Mouse (Mus musculus): ENCODE results near the gene Sycp3.
"Not testable (repeated sequence)": the region's sequence is repeated elsewhere in the genome, so short reads cannot be mapped to it uniquely, and the experiment has no call there.

Gene Sycp3

DNA sequence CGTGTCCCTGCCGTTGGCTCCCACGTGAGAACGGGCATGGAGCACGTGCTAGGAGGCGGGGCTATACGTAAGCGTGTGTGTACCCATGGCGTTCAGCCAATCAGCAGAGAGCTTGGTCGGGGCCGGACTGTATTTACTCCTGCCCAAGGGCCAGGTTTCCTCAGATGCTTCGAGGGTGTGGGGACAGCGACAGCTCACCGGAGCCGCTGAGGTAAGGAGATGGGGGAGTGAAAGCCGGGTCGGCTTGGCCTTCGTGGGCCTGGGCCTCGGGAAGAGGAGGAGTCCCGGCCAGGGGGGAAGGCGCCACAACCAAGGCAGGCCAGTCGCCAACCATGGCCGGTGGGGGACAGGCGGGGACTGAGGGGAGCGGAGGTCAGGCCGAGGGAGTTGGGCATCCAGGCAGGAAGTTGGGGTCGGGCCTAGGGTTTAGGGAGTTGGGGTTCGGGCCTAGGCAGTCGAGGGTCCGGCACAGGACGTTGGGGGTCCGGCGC, at the start of gene Sycp3:
Gene Sycp3, plus strand, starts transcription at position 68 of the 491 bp plus-strand sequence.
- DNase-seq (ENCODE audit: low read depth, low spot score), result no peak

GRCm38 (mm10) chr10:88409751-88410150, 49.6 kb upstream of the Sycp3 start:
- DNase-seq (ENCODE audit: low read depth, low spot score), result no peak

- no peak for DNase-seq (ENCODE audit: low read depth, low spot score)
These were observed 46.9 kb upstream of the Sycp3 start for GRCm38 (mm10) chr10:88412290-88412995.

DNA sequence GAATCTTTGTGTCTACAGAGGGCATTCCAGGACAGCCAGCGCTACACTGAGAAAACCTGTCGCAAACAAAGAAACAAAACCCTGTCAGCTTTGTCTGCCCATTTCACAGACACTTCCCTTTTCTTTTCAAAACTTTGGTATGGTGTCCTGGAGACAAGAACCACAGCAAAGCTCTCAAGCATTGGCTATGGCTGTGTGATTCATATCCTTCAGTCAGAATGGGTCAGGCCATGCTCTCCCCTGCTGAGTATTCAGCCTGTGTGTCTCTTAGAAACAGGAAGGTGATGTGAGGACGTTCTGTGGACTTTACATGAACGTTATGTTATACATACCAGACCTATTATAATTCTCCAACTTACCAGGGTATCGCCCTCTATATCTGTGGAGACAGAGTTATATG, 41.7 kb upstream of the Sycp3 start:
- DNase-seq (ENCODE audit: low read depth, low spot score), result no peak

DNA sequence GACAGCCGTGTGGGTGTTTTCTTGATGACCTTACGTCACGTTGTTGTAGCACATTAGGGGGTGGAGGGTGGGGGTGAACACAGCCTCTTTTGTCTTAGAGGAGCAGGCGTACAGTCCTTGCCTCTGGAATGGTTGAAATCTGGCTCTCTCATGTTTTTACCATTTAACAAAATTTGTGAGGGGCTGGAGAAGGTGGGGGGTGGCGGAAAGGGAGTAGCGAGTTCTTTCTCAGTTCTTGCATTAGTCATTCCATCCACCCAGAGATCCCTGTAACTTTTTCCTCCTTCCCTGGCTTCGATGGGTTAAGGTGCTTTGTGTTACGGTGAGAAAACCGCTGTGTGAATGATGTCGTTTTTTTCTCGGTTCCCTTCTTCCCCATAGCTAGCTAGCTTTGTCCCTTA, 39.2 kb upstream of the Sycp3 start:
- DNase-seq (ENCODE audit: low read depth, low spot score), result peak; percentile 20

- no peak for DNase-seq (ENCODE audit: low read depth, low spot score)
These were observed 38.5 kb upstream of the Sycp3 start for GRCm38 (mm10) chr10:88420655-88421435.

GRCm38 (mm10) chr10:88426158-88426816, 33.1 kb upstream of the Sycp3 start:
- DNase-seq (ENCODE audit: low read depth, low spot score), result peak; percentile 86

- DNase-seq (ENCODE audit: low read depth, low spot score), result no peak
These were observed 32.5 kb upstream of the Sycp3 start for GRCm38 (mm10) chr10:88426896-88427295.

- DNase-seq (ENCODE audit: low read depth, low spot score), result no peak
These were observed 31.4 kb upstream of the Sycp3 start for GRCm38 (mm10) chr10:88427998-88428397.

- DNase-seq (ENCODE audit: low read depth, low spot score), result no peak
These were observed 18.1 kb upstream of the Sycp3 start for GRCm38 (mm10) chr10:88441224-88441623.

DNA sequence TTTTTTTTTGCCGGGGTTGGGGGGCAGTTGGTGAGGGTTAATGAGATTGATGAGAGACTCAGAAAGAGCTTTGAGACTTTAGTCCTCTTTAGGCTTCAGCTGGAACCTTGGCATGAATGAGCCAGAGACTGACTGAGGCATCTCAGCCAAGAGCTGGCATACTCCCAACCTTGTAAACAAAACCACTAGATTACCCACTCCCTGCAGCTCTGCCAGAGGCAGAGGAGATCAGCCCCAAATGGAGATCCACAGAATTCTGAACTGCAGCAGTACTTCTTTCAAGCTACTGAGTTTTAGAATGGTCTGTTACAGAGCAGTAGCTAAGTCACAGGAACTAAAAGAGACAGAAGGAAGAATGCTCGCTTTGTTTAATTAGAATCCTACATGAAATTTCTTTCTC, 8.1 kb upstream of the Sycp3 start:
- DNase-seq (ENCODE audit: low read depth, low spot score), result peak; percentile 88

DNA sequence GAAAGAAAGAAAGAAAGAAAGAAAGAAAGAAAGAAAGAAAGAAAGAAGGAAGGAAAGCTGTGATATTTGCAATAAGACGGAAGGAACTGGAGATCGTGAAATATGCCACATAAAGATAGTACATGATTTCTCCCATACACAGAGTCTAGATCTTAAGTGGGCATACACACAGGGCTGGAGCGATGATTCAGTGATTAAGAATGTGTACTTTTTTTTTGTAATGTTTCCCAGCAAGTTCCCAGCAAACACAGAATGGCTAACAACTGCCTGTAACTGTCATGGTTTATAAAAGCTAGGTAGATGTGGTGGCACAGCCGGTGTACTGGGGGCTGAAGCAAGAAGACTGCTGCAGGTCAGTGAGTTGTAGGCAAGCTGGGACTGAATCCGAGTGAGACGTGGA, 7.4 kb upstream of the Sycp3 start:
- DNase-seq (ENCODE audit: low read depth, low spot score), result peak; percentile 83

- DNase-seq (ENCODE audit: low read depth, low spot score), result no peak
These were observed 1.6 kb upstream of the Sycp3 start for GRCm38 (mm10) chr10:88457816-88458215.

DNA sequence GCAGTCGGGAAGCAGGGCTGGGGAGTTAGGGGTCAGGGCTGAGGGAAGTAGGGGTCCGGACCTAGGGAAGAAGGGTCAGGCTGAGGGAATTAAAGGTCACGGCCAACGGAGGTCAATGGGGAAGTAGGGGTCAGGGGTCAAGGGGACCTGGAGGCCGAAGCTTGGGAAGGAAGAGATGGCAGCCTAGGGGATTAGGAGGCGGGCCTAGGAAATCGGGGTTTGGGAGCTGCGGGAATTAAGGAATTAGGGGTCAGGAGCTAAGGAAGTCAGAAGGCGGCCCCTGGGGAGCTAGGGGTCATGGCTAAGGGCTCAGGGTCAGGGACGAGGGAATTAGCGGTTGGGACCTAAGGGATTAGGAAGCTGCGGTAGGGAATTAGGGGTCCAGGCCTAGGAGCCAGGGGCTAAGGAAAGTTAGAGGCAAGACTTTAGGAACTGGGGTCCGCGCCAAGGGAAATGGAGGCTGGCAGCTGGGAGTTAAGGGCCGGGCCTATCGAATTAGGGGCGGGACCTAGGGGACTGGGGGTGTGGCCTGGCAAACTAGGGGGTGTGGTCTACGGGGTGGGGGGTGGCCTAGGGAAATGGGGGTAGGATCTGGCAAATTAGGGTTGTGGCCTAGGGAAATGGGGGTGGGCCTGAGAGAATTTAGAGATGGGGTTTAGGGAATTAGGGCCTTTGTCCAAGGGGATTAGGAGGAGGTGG, 902 bp downstream of the Sycp3 start:
- no peak for DNase-seq (ENCODE audit: low read depth, low spot score)

- not testable (repeated sequence) for DNase-seq (ENCODE audit: low read depth, low spot score)
These were observed 23.5 kb downstream of the Sycp3 start for GRCm38 (mm10) chr10:88482866-88483265.

GRCm38 (mm10) chr10:88488629-88489028, 29.3 kb downstream of the Sycp3 start:
- DNase-seq (ENCODE audit: low read depth, low spot score), result no peak

DNA sequence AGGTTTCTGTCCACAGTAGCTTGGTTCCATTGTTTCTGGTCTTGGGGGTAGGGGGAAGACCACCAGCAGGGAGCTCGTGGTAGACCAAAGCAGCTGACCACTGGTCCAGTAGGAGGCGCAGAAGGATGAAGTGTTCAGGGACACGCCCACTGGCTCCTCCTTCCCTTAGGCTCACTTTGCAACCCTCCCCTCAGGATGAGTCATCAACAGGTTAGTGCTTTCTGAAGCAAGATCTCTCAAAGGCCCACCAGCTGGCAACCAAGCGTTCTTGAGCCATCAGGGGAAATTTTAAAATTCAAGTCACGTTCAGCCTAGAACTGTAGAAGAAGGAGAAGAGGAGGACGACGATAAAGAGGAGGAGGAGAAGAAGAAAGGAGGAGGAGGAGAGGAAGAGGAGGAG, 32.3 kb downstream of the Sycp3 start:
- DNase-seq (ENCODE audit: low read depth, low spot score), result peak; percentile 62

GRCm38 (mm10) chr10:88492658-88493057, 33.3 kb downstream of the Sycp3 start:
- DNase-seq (ENCODE audit: low read depth, low spot score), result no peak

DNA sequence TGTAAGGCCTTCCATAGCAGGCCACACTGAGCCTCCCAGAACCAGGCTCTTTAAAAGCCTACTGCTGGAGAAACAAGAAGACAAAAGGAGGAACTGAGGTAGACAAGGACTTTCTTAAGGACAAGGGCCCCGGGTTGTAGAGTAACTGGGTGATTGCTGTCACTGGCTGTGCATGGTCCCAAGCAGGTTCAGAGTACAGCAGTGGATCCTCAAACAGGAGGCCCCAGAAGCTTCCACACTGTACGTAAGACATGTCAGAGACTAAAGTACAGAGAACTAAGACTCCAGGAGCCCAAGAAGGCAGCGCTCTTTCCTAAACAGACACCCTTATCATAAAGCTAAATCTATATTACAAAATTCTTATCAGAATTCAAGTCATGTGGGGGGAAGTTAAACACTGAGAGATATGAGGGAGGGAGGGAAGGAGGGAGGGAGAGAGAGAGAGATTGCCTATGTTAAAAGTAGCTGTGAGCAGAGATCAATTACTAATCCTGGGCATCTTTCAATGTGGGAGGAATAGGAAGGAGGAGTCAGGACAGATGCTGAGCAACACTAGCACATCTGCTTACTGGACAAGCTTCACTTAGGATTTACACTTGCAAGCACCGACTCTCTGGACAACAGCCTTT, 35.7 kb downstream of the Sycp3 start:
- DNase-seq (ENCODE audit: low read depth, low spot score), result no peak

DNA sequence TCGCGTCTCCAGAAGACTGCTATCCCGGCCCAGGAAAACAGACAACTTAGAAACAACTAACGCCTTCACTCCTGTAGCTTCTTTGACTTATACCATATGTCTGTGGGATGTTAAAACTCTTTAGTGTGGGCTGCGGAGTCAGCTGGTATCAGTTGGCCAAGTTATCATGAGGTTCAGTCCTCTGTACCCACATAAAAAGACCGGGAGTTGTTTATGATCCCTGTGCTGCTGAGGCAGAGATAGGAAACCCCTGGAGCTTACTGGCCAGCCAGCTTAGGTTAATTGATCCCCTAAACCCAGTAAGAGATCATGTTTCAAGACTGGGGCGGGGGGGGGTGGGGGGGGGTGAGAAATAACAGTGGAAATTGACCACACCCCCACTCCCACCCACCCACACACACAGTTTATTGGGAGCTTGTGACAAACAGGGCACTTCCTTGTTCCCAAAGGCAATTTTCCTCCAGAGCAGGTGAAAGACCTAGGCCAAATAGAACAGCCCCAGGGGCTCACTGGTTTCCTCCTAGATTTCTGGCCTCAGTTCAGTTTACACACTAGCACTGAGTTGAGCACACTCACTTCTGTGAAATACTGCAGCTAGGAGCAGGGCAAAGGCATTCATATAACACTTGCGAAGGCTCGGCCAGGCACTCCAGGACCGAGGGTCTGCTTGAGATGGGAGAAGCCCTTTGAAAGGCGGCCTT, 37.6 kb downstream of the Sycp3 start:
- DNase-seq (ENCODE audit: low read depth, low spot score), result no peak

- no peak for DNase-seq (ENCODE audit: low read depth, low spot score)
These were observed 40.6 kb downstream of the Sycp3 start for GRCm38 (mm10) chr10:88499993-88500392.

All from 3T3-L1 (cell line).